Mouse (Mus musculus) liver, embryonic 14.5 days (tissue): ENCODE measurements around the gene Sh2d7. TPM values are rescaled to one million over a fixed set of nuclear protein-coding genes. Genes with fewer than 3 reads are reported as not detected.
"Not testable (repeated sequence)": the region's sequence is repeated elsewhere in the genome, so short reads cannot be mapped to it uniquely, and the experiment has no call there.

ENCODE experiments used
- ATAC-seq: fragments of 200-750 bp; cut with Nextera tagmentation; 2 replicates; pipeline ENCODE4 v1.8.0; 2017; ENCODE audit warnings: moderate number of reproducible peaks, mild to moderate bottlenecking, moderate library complexity; ENCODE audit not compliant: insufficient read depth
- DNase-seq, 3 experiments: peaks; one replicate each; pipeline ENCODE4 v3.0.0-alpha.2; 2012 to 2013; ENCODE audit warnings: low read depth in 3 of 3, low spot score in 3 of 3
- H3K27ac ChIP-seq: fragments of 300-500 bp; sonication (generic); 2 replicates; pipeline ENCODE4 v1.5.1; 2014; ENCODE audit warnings: moderate library complexity, mild to moderate bottlenecking, control low read depth, inconsistent platforms
- H3K27me3 ChIP-seq: fragments of 300-500 bp; sonication (generic); 2 replicates; pipeline ENCODE4 v1.6.1; 2014; ENCODE audit warnings: mild to moderate bottlenecking, low read length, moderate library complexity; ENCODE audit not compliant: control insufficient read depth, insufficient read depth
- H3K36me3 ChIP-seq: fragments of 300-500 bp; sonication (generic); replicated peaks from 2 replicates; pipeline ENCODE4 v1.6.1; 2014; ENCODE audit warnings: low read depth; ENCODE audit not compliant: control insufficient read depth, insufficient read depth
- H3K4me1 ChIP-seq, 2 experiments: fragments of 200-500 bp in 1 of 2; fragments of 300-500 bp in 1 of 2; sonication (generic) in 1 of 2; replicated peaks; 2 replicates each; pipeline ENCODE4 v1.6.1; 2012 to 2014; ENCODE audit warnings: antibody characterized with exemption in 1 of 2, inconsistent platforms in 1 of 2, low read length in 1 of 2; ENCODE audit not compliant: control insufficient read depth in 2 of 2, insufficient read depth in 2 of 2
- H3K4me2 ChIP-seq: fragments of 300-500 bp; sonication (generic); 2 replicates; pipeline ENCODE4 v1.6.1; 2014; ENCODE audit warnings: low read depth, mild to moderate bottlenecking, control low read depth, moderate library complexity
- H3K4me3 ChIP-seq, 2 experiments: fragments of 200-500 bp in 1 of 2; fragments of 300-500 bp in 1 of 2; sonication (generic) in 1 of 2; 2 replicates each; pipeline ENCODE4 v1.5.1; 2012 to 2014; ENCODE audit warnings: low read depth in 2 of 2, low read length in 2 of 2, mild to moderate bottlenecking in 2 of 2, control low read depth in 1 of 2, inconsistent platforms in 1 of 2, moderate library complexity in 1 of 2; ENCODE audit not compliant: insufficient read depth in 1 of 2
- H3K9ac ChIP-seq: fragments of 300-500 bp; sonication (generic); replicated peaks from 2 replicates; pipeline ENCODE4 v1.6.1; 2014; ENCODE audit warnings: mild to moderate bottlenecking, control low read depth, moderate library complexity
- H3K9me3 ChIP-seq: fragments of 300-500 bp; sonication (generic); 2 replicates; pipeline ENCODE4 v1.6.1; 2016; ENCODE audit warnings: low read length, mixed read lengths; ENCODE audit not compliant: control insufficient read depth
- CTCF ChIP-seq: IDR thresholded peaks from 2 replicates; pipeline ENCODE4 v1.5.1; 2016; ENCODE audit warnings: antibody characterized with exemption, low read depth, control low read depth
- EP300 ChIP-seq: IDR thresholded peaks from 2 replicates; pipeline ENCODE4 v1.6.1; 2016; ENCODE audit warnings: antibody characterized with exemption, low read depth
- WGBS: fragments of 180-500 bp; shearing (Covaris S2); extraction: QIAGEN DNeasy Blood & Tissue Kit; methylation state at CpG from one replicate; pipeline ENCODE4 v1.1.7; 2014; ENCODE audit not compliant: insufficient replicate concordance; 5-methylcytosine and 5-hydroxymethylcytosine counted together
- polyA plus RNA-seq, 2 experiments: library from polyadenylated mRNA; depleted of rRNA in 1 of 2; stranded (reverse) in 1 of 2; unstranded in 1 of 2; fragments of >200 nt; fragmentation: Nextera tagmentation in 1 of 2; extraction: Ambion mirVana in 1 of 2; gene quantifications; 2 replicates each; pipeline versions ENCODE4 v1.2.1 to v1.2.3; 2012 to 2014

Gene Sh2d7
- polyA plus RNA-seq, 2 experiments: not detected

GRCm38 (mm10) chr9:54585839-54586198 is 47.0 kb downstream of the Sh2d7 start:
- H3K4me3 ChIP-seq: peak overlapping the region; percentile 18 to 94
- TF ChIP-seq EP300: no peak
- no peak for TF ChIP-seq CTCF
- DNase-seq (no peak), ATAC-seq (no peak)
- H3K9me3 ChIP-seq: no peaks in the 10 kb centered on the region
- WGBS: 22% methylated on average over 5 of the region's 5 CpGs
- H3K4me1 ChIP-seq: peaks cover 3 to 17% of the 10 kb centered on the region in 2 experiments
- peak overlapping the region; percentile 52 for H3K9ac ChIP-seq
- H3K36me3 ChIP-seq: no peaks in the 10 kb centered on the region; the same call in 1 of the 2 replicates
- peak overlapping the region; percentile 86 for H3K4me2 ChIP-seq
- H3K27me3 ChIP-seq: no peaks in the 10 kb centered on the region
- peak overlapping the region; percentile 6 for H3K27ac ChIP-seq

GRCm38 (mm10) chr9:54586199-54587061 is 47.6 kb downstream of the Sh2d7 start, which contains the start of gene Idh3a:
Gene Idh3a (plus strand): TSS chr9:54586334.
- WGBS: under 1% methylated on average over 72 of the region's 73 CpGs
- TF ChIP-seq CTCF: no peak
- TF ChIP-seq EP300: no peak

DNA sequence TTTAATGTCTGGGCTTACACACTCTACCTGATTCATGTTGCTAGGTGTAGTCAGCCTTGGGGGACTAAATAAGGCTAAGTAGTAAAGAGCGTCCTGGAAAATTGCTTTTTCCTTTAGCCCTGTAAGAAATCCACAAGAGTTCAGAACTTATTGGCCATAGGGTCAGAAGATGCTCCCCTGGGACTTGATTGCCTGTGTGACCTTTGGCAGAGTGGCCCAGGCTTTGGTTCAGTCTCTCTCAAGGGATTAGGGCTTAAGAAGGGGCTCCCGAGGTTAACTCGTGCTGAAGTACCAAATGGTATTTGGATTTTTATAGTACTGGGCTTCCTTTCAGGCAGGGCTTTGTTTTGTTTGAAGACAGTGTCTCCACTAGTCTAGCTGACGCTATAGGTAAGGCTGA is 49.1 kb downstream of the Sh2d7 start:
- peaks cover 3 to 17% of the 10 kb centered on the region in 2 experiments for H3K4me1 ChIP-seq
- ATAC-seq: no peak
- peak overlapping the region; percentile 86 for H3K4me2 ChIP-seq
- peak overlapping the region; percentile 28 to 94; a peak in 2 of 4 replicates for H3K4me3 ChIP-seq
- DNase-seq: no peak
- WGBS: 69% methylated on average over 4 of the region's 4 CpGs
- TF ChIP-seq CTCF (no peak), EP300 (no peak)
- H3K27me3 ChIP-seq: no peaks in the 10 kb centered on the region
- H3K9me3 ChIP-seq: no peaks in the 10 kb centered on the region
- H3K36me3 ChIP-seq: peaks cover 6% of the 10 kb centered on the region
- no peak overlapping the region for H3K27ac ChIP-seq
- no peak overlapping the region for H3K9ac ChIP-seq

More at GRCm38 (mm10) chr9:54586199-54587061, 47.6 kb downstream of the Sh2d7 start, which contains the start of gene Idh3a:
- H3K9me3 ChIP-seq: no peaks in the 10 kb centered on the region
- H3K27ac ChIP-seq: peak within 1 kb of the TSS; percentile 6
- no peaks in the 10 kb centered on the region for H3K27me3 ChIP-seq
- peak within 1 kb of the TSS; percentile 81 to 94 for H3K4me3 ChIP-seq
- peaks cover 3 to 17% of the 10 kb centered on the region in 2 experiments for H3K4me1 ChIP-seq
- DNase-seq: peak; percentile 90 to 92 (median 91)
- H3K36me3 ChIP-seq: no peaks in the 10 kb centered on the region; the same call in 1 of the 2 replicates
- H3K4me2 ChIP-seq: peak within 1 kb of the TSS; percentile 86
- peak within 1 kb of the TSS; percentile 90 for H3K9ac ChIP-seq
- ATAC-seq: peak; percentile 96

DNA sequence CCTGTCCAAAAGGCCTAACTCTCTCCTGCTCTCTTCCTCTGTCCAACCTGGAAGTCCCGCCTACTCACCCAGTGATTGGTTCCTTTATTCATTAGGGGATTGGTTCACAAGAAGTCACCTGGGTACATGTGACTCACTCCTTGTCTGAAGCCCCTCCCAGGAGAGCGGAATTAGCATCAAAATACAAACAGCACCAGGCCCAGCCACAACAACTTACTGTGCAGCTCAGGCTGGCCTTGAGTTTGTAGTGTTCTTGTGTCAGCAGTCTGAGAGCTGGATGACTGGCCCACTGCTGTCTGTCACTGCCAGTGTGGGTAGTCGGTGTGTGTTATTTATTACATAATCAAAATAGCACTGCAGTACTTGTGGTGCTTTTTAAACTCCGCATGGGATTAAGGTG is 54.9 kb downstream of the Sh2d7 start:
- H3K27ac ChIP-seq, H3K27me3 ChIP-seq, H3K9ac ChIP-seq, H3K4me1 ChIP-seq, DNase-seq, H3K4me2 ChIP-seq, ATAC-seq, H3K9me3 ChIP-seq, H3K4me3 ChIP-seq: not testable (repeated sequence)
- 80% methylated on average over 4 of the region's 4 CpGs for WGBS
- H3K36me3 ChIP-seq: peaks cover 34% of the 10 kb centered on the region

Other genes with a start within 250 kb of the Sh2d7 start
- gene Dmxl2, start 37.4 kb upstream of the Sh2d7 start, polyA plus RNA-seq (2012; rRNA removed): 0.92 and 0.99 TPM in 2 replicates
- gene Dmxl2, start 37.4 kb upstream of the Sh2d7 start, polyA plus RNA-seq (2014; fragmentation: Nextera tagmentation; extraction: Ambion mirVana): 0.78 and 0.98 TPM in 2 replicates
- gene Cib2, start 21.2 kb downstream of the Sh2d7 start, polyA plus RNA-seq (2012; rRNA removed): 0.84 and 0.86 TPM in 2 replicates
- gene Cib2, start 21.2 kb downstream of the Sh2d7 start, polyA plus RNA-seq (2014; fragmentation: Nextera tagmentation; extraction: Ambion mirVana): 1.8 and 2.2 TPM in 2 replicates
- 30.5 and 40.0 TPM in 2 replicates for gene Idh3a, start 47.4 kb downstream of the Sh2d7 start, polyA plus RNA-seq (2012; rRNA removed)
- 89.6 and 90.7 TPM in 2 replicates for gene Idh3a, start 47.4 kb downstream of the Sh2d7 start, polyA plus RNA-seq (2014; fragmentation: Nextera tagmentation; extraction: Ambion mirVana)
- 0.04 and 0.09 TPM in 2 replicates for gene Acsbg1, start 122.9 kb downstream of the Sh2d7 start, polyA plus RNA-seq (2012; rRNA removed)
- 0.13 TPM in 1 of 2 replicates, not detected in the other for gene Acsbg1, start 122.9 kb downstream of the Sh2d7 start, polyA plus RNA-seq (2014; fragmentation: Nextera tagmentation; extraction: Ambion mirVana)
- 11.9 and 16.4 TPM in 2 replicates for gene Dnaja4, start 159.9 kb downstream of the Sh2d7 start, polyA plus RNA-seq (2012; rRNA removed)
- gene Dnaja4, start 159.9 kb downstream of the Sh2d7 start, polyA plus RNA-seq (2014; fragmentation: Nextera tagmentation; extraction: Ambion mirVana): 20.1 and 20.3 TPM in 2 replicates
- 34.8 and 50.6 TPM in 2 replicates for gene Wdr61, start 195.5 kb downstream of the Sh2d7 start, polyA plus RNA-seq (2012; rRNA removed)
- gene Wdr61, start 195.5 kb downstream of the Sh2d7 start, polyA plus RNA-seq (2014; fragmentation: Nextera tagmentation; extraction: Ambion mirVana): 106 and 108 TPM in 2 replicates
- 0.78 and 0.99 TPM in 2 replicates for gene Crabp1, start 225.8 kb downstream of the Sh2d7 start, polyA plus RNA-seq (2012; rRNA removed)
- gene Crabp1, start 225.8 kb downstream of the Sh2d7 start, polyA plus RNA-seq (2014; fragmentation: Nextera tagmentation; extraction: Ambion mirVana): 0.17 and 0.66 TPM in 2 replicates